Comparison of ENCODE assay signal across 9 mouse cellular contexts in the genomic region with DNA sequence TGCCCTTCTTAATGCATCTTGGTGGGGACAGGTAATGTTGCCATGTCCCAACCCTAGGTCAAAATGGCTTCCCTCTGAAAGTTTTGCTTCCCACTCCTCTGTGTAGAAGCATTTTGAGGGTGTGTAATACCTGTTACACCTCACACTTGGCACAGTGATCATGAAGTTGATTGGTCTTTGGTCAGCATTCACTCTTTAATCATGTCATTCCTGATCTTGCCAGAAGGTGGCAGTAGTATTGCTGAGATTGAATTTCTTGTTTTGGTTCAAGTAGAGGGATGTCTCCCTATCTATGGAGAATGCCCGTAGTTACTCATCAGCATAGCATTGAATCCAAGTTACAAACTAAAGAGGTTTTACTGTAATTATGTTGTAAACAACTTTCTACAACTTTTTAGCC.
DNase-seq lines count a peak whose midpoint lies in the region; ATAC-seq and TF ChIP-seq lines count a peak whose summit lies in the region.
"Had no signal": no experiment of that assay in that cellular context is flagged by ENCODE, and none has a peak within 500 bp of the region (broad histone marks: within the 10 kb centered on the region; RNA-seq: fewer than 3 reads in every experiment).

No protein-coding gene starts in this region.

- no peak overlapping the region for H3K9ac ChIP-seq in hindbrain, postnatal 0 days (replicated peaks; ENCODE audit: low read length)
- H3K9ac ChIP-seq in midbrain, embryonic 14.5 days (replicated peaks; ENCODE audit: low read length): no peak overlapping the region
- H3K9ac ChIP-seq: limb, embryonic 12.5 days had no signal

- 5% methylated on average over 1 of the region's 1 CpGs for WGBS in hindbrain, postnatal 0 days
- WGBS in midbrain, embryonic 14.5 days: 26% methylated on average over 1 of the region's 1 CpGs

- peak; percentile 16 to 61 for DNase-seq in heart, adult 18-20 months
- no peak for DNase-seq in heart, postnatal 25 days (ENCODE audit: low spot score)
- DNase-seq in right cerebral cortex, adult 2 months (ENCODE audit: low spot score in 2 of 2): peak; percentile 15 to 54
- DNase-seq in right cerebral cortex, postnatal 36 days (ENCODE audit: low spot score in 2 of 2): no peak
- peak; percentile 75 for DNase-seq in cerebellum, adult 9-10 months
- peak; percentile 78 for DNase-seq in hindbrain, postnatal 0 days (ENCODE audit: low spot score)
- peak; percentile 85 for DNase-seq in midbrain, embryonic 14.5 days

- no peaks in the 10 kb centered on the region for H3K4me1 ChIP-seq in hindbrain, postnatal 0 days (ENCODE audit: insufficient read depth, low read length)
- H3K4me1 ChIP-seq in midbrain, embryonic 14.5 days (ENCODE audit: control insufficient read depth, insufficient read depth, low read length): no peaks in the 10 kb centered on the region
- H3K4me1 ChIP-seq: limb, embryonic 12.5 days had no signal

- no peak overlapping the region for H3K4me2 ChIP-seq in hindbrain, postnatal 0 days (ENCODE audit: low read depth, low read length)
- no peak overlapping the region for H3K4me2 ChIP-seq in midbrain, embryonic 14.5 days (ENCODE audit: low read length)
- H3K4me2 ChIP-seq: limb, embryonic 12.5 days had no signal

- no peaks in the 10 kb centered on the region for H3K36me3 ChIP-seq in hindbrain, postnatal 0 days (ENCODE audit: insufficient read depth, low read length)
- no peaks in the 10 kb centered on the region for H3K36me3 ChIP-seq in midbrain, embryonic 14.5 days (ENCODE audit: control insufficient read depth, insufficient read depth, low read length)
- H3K36me3 ChIP-seq: limb, embryonic 12.5 days had no signal

- no peak overlapping the region for H3K27ac ChIP-seq in hindbrain, postnatal 0 days
- H3K27ac ChIP-seq in midbrain, embryonic 14.5 days (replicated peaks; ENCODE audit: low read depth, low read length): no peak overlapping the region
- H3K27ac ChIP-seq: limb, embryonic 12.5 days had no signal

- intact Hi-C loops in heart, postnatal 25 days (cut with DNase I): loop anchor here (2.0 kb wide), 1 partner anchor 595 kb away; no protein-coding TSS in a partner anchor

- H3K27me3 ChIP-seq in hindbrain, postnatal 0 days (ENCODE audit: insufficient read depth, low read length): no peaks in the 10 kb centered on the region
- H3K27me3 ChIP-seq in midbrain, embryonic 14.5 days (ENCODE audit: control insufficient read depth, insufficient read depth, low read length): no peaks in the 10 kb centered on the region
- H3K27me3 ChIP-seq: limb, embryonic 12.5 days had no signal

- H3K9me3 ChIP-seq in hindbrain, postnatal 0 days (ENCODE audit: low read length): no peaks in the 10 kb centered on the region
- no peaks in the 10 kb centered on the region for H3K9me3 ChIP-seq in midbrain, embryonic 14.5 days (ENCODE audit: control insufficient read depth, low read length)
- H3K9me3 ChIP-seq: limb, embryonic 12.5 days had no signal

- H3K4me3 ChIP-seq in hindbrain, postnatal 0 days (ENCODE audit: low read length): no peak overlapping the region
- H3K4me3 ChIP-seq in midbrain, embryonic 14.5 days (replicated peaks; ENCODE audit: low read depth, low read length): no peak overlapping the region
- H3K4me3 ChIP-seq: limb, embryonic 12.5 days had no signal

- ATAC-seq in hindbrain, postnatal 0 days: peak; percentile 60; the same call in 1 of the 2 replicates
- ATAC-seq in midbrain, embryonic 14.5 days (ENCODE audit: low FRiP score, low TSS enrichment): peak; percentile 31; the same call in 1 of the 2 replicates
- ATAC-seq in erythroblast, adult 5-6 weeks (replicated peaks; ENCODE audit: low FRiP score, poor library complexity, severe bottlenecking): no peak; the same call in 1 of the 2 replicates

- TF ChIP-seq CTCF in hindbrain, postnatal 0 days (IDR thresholded peaks at IDR 0.05; ENCODE audit: low read depth): peak; percentile 88

Comparison
In these comparisons a context has a peak if more than half of its experiments do, and no peak if none do; other contexts are left out.
1. DNase-seq: peak in heart, adult 18-20 months (2 of 2), right cerebral cortex, adult 2 months (2 of 2), cerebellum, adult 9-10 months (single experiment), hindbrain, postnatal 0 days (single experiment) and midbrain, embryonic 14.5 days (single experiment); none in heart, postnatal 25 days (single experiment) and right cerebral cortex, postnatal 36 days (0 of 2).